Mouse (Mus musculus) liver, adult 2 months (tissue): ENCODE data around the gene Vamp8.

Experiments
- CTCF ChIP-seq: fragments of 200-500 bp; IDR thresholded peaks from 2 replicates; pipeline ENCODE4 v1.5.1; 2011; ENCODE audit warnings: low read depth, low read length, control low read depth
- POLR2A ChIP-seq: fragments of 200-500 bp; IDR thresholded peaks from 2 replicates; pipeline ENCODE4 v1.6.1; 2011; ENCODE audit warnings: low read length, control low read depth; ENCODE audit not compliant: insufficient read depth; ENCODE audit errors: extremely low read depth

DNA sequence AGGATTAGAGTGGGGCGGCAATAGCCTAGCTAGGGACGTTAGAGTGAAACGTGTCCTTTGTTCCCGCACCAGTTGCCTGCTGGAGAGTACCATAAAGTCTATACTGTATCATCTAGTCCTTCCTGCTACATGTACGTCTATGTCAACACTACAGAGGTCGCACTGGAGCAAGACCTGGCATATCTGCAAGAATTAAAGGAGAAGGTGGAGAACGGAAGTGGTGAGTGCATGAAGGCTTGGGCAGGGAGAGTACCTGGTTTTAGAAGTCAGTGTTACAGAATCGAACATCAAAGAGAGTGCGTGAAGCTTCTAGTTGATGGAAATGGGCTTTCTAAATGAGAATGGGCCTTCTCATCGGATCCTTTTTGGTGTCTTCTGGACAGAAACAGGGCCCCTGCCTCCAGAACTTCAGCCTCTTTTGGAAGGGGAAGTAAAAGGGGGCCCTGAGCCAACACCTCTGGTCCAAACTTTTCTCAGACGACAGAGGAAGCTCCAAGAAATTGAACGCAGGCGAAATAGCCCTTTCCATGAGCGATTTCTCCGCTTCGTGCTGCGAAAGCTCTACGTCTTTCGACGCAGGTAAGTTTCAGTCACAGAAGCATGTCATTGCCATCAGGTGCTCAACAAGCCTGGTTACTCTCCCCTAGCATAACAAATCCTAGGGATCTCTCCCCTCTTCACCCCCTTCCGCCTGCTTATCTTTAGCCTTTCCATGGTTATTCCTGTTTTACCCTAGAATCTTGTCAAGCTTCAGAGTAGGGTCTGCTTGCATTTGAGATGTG, 38.7 kb upstream of the Vamp8 start:
- TF ChIP-seq CTCF (no peak), POLR2A (no peak)
